Mouse (Mus musculus) ovary, postnatal 10 days (tissue): ENCODE measurements around the gene Wnt3a.

Experiments
- DNase-seq: peaks from one replicate; pipeline ENCODE4 v3.0.0; 2022; ENCODE audit warnings: low spot score

Gene Wnt3a

DNA sequence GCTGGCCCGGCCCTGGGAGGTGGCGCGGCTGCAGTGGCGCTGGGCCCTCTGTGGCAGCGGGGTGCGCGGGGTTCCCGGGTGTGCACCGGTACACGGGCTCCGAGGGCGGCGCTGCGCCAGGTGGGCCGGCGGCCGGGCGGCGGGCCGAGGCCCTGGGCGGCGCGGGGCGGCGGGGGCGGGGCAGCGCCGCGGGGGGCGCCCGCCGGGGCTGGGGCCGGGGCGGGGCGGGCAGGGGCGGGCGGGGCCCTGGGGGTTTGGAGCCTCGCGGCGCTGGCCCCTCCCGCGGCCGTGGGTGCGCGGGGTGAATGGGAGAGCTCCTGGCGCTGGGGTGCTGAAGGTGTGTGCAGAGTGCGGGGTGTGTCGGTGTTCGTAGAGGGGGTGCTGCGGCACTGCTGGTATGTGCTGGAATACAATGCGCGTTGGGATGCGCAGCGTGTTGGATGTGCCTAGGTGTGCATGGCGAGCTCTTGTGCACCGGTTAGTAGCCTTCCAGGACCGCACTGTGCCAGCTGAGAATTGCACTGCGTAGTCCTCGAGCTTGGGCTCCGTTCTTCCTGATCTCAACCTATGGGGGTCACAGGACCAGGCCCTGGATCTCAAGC, at the start of gene Wnt3a:
TSS of gene Wnt3a (minus strand) at position 51 of the 602 bp plus-strand sequence.
- DNase-seq, result no peak

DNA sequence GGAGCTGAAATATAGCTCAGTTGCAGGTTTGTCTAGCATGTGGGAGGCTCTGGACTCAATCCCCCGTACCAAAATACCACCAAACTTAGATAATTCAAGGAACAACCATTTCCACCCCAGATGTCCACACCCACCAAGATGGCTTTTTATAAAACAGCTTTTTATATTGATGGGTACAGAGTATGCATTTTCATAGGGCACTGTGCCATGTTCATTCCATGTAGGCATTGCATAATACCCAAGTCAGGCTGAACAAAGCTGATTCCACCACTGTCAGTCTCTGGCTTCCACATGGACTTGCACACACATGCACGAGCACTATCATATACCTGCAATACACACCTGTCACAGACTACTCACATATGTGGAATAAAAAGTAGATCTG, 48.2 kb upstream of the Wnt3a start:
- DNase-seq, result no peak

DNA sequence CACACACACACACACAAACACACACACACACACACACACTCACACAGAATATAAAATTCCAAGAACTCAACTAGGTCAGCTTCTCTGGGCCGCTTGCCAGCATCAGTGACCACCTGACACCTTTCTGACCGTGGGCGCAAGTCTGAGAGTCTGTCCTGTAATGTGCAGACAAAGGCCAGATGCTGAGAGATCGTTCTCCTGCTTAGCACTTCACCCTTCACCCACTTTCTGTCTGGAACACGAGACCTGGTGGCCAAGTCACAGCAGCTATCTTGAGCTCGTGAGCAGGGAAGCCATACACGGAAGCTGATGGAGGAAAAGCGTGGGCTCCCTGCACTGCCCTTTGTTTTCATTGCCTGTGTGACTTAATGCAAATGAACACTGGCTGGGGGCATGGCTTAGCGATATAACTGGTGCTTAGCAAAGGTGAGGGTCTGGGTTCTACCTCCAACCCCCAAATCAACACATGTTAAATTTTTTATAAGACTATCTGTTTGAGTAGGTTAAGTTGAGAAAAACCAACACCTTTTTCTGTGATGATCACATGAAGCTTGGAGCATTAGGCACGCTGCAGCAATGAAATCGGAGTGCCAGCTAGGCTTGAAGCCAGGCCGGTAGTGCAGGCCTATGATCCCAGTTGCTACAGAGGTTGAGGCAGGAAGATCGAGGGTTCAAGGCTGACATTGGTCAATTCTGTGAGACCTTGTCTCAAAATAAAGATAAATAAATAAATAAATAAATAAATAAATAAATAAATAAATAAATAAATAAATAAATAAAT, 47.6 kb upstream of the Wnt3a start:
- DNase-seq, result no peak

DNA sequence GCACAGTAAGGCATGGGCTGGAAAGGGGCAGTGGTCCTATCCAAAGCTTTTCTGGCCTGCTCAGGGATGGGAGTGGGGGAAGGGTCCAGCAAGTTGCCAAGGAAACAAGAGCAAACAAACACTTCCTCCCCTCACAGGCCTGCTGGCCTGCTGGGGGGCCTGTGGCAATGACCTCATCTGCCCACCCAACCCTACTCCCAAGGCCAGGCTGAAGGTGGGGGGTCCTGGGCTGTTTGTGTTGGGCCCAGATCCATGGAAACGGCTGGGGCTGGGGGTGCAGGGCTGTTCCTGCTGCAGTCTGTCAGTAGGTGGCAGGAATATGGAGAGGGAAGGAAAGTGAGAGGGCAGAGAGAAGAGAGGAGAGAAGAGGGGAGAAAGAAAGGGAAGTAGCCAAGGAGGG, 45.8 kb upstream of the Wnt3a start:
- DNase-seq, result no peak

DNA sequence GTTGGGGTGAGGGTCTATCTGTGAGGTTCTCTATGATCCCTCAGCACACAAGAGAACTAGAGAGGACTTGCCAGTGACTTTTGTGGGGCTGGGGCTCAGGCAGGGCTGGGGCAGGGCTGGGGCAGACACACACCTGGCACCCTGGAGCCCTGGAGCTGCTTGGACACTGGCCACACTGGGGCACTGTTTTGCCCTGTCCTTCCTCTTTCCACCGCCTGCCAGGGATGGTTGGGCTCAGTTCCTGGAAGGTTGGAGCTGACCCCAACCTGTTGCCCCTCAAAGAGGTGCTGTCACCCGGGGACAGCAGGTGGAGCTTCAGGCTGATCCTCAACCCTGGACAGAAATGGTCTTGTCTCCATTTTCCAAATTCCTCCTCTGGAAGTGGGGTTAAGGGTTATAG, 45.4 kb upstream of the Wnt3a start:
- no peak for DNase-seq

DNA sequence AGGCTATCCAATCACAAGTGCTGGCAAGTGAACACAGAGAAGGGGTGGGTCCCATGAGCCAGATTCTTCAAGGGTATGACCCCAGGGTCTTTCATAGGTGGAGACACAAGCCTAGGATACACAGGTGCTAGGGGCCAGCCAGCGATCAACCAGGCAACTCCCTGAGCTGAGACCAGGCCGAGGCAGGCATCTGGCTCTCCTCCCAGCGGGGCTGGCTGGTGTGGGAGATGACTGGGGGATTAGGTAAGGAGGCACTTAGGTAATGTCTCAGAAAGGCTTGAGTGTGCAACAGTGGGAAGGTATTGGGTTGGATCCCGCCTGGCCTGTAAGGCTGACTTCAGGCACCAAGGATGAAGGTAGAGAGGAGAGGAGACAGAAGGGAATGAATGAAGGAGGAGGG, 44.6 kb upstream of the Wnt3a start:
- no peak for DNase-seq

DNA sequence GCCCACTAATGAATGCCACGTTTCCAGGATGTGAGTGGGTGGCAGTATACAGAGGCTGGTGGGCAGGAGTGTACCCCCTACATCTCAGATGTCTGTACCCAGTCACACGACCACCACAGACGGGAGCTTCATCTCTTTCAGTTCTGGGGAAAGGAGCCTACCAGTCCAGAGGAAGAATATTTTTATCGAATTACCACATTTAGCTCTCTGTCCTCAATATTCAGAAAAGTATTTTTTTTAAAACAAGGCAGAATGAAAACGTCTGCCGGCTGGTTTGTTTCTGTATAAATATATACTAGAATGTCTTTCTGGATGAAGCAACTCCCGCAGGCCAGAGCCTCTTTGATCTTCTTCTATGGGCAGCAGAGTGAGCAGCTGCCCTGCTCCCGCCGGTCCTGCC, 42.4 kb upstream of the Wnt3a start:
- no peak for DNase-seq

DNA sequence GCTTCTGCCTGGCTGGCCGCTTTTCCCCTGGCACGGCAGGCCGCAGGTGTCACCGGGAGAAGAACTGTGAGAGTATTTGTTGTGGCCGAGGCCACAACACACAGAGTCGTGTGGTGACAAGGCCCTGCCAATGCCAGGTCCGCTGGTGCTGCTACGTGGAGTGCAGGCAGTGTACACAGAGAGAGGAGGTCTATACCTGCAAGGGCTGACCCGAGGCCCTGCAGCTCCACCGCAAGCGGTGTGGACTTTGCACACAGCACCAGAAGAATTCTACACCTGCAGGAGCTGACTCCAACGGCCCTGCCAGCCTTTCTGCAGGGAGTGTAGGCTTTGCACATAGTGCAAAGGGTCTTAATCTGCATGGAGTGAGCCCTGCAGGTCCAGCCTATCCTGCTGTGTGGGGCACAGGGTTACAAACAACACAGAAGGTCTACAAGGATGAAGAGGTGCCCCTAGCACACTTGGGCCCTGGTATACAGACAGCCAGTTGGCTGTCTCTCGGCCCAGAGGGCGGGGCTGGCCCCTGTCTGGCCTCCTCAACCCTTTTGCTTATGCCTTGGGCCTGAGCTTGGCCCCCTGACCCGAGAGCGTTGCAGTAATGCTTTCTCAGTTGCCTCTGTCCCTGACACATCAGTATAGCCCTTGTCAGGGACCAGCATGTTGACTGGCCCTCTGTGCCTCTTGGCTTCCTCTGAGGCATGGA, 40.8 kb upstream of the Wnt3a start:
- DNase-seq, result no peak

DNA sequence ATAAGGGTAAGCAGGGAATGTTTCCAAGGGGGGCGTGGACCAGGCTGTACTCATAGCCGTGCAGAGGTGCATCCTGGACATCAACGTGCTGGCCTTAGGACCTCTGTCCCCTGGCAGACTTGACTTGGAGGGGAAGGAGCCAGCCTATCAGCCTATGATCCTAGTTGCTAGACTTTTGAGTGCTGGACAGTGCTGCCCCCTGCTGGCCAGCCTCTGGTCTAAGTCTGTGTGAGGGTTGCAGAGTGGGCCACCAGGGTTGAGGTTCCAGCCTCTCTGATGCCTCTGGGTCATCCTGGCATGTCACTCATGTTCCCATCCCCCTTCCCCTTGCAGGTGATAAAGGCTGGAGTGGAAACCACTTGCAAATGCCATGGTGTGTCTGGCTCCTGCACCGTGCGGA, 40.0 kb upstream of the Wnt3a start:
- DNase-seq, result no peak

DNA sequence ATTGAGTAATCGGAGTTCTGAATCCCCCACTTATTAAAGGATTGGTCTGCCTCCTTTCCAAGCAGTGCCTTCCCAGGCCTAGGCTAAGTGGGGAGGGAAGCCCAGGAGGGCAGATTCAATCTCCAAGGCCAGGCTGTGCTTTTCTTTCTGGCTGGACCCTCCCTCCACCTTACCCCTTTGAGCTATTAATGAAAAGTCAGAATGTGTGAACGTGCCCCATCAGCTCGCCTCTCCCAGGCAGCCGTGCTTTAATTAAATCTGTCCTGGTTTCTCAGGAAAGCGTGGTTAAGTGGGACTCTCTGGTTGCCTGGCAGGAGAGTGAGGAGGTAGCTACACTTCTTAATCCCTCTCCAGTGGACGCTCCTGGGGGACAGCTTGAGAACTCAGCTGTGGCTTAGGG, 39.1 kb upstream of the Wnt3a start:
- no peak for DNase-seq

DNA sequence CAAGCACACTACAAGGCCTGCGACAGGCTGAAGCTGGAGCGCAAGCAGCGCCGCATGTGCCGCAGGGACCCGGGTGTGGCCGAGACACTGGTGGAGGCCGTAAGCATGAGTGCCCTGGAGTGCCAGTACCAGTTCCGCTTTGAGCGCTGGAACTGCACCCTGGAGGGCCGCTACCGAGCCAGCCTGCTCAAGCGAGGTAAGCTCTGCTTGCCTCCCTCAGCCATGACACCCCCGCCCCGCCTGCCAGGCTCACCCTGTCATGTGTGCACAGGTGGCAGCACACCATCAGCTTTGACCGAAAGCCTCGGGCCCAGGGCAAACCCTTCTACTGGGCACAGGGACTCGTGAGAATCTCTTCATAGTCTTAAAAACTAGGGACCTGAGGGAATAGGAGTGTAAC, 37.1 kb upstream of the Wnt3a start:
- DNase-seq, result no peak

DNA sequence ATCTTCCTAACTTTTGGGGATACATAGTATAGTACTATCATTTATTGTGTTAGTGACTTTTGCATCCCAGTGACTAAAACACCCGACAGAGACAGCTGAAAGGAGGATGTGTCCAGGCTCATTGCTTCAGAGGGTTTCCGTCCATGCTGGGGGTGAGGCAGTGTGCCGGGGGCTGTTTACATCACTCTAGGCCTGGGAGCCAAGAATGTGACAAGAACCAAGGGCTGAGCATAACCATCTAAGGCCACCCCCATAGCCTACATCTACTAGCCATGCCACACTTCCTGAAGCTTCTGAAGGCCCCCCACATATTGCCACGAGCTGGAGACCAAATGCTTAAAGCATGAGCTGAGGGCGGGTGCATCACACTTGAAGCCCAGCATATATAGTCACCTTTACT, 34.2 kb upstream of the Wnt3a start:
- DNase-seq, result no peak

DNA sequence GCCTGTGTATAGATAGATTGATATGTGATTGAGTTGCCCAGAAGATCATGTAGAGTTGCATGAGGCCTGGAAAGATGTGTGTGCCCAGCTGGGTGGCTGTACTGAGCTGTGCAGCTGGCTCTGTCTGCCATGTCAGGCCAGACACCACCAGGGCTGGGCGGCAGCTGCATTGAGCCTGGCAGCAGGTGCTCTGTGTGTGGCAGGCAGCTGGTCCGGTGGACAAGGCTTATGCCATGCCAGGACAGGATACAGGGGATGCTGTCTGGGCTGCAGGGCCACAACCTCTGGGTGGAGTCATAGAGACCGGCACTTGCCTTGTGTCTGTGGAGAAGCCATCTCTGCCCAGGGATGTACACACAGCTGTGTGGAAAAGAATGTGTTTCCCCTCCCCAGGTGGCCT, 32.4 kb upstream of the Wnt3a start:
- no peak for DNase-seq

DNA sequence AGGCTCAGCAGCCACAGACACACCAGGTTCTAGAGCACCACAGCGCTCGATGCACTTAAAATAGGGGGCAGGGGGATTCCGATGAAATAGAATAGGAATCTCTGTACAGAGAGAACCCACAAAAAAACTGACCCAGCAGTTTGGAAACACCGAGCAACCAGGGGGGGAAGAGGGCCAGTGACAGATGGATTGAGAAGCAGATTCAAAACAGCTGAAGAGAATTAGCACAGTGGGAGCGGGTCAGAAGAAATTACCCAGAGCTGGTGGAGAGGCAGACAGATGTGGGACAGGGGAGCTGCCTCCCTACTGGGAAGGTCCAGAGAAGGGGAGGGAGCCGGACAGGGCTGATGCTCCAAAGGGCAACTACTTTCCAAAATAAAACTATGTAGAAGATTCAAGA, 26.0 kb upstream of the Wnt3a start:
- no peak for DNase-seq

DNA sequence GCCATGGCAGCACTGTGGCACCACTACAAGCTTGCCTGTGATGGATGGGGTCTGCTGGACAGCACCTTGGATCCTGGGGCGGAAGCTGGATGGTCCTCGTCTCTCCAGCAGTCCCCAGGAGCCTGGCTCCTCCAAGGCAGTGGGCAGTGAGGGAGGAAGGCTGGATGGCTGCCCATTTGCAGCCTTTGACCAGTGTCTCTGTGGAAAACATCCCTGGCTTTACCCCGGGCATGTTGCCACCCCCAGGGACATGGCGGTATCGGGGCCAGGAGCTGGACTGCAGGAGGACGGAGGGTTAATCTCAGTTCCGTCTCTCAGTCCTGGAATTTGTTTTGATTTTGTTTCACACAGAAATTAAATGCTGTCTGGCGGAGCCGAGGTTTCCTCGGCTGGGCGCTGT, 23.4 kb upstream of the Wnt3a start:
- no peak for DNase-seq

DNA sequence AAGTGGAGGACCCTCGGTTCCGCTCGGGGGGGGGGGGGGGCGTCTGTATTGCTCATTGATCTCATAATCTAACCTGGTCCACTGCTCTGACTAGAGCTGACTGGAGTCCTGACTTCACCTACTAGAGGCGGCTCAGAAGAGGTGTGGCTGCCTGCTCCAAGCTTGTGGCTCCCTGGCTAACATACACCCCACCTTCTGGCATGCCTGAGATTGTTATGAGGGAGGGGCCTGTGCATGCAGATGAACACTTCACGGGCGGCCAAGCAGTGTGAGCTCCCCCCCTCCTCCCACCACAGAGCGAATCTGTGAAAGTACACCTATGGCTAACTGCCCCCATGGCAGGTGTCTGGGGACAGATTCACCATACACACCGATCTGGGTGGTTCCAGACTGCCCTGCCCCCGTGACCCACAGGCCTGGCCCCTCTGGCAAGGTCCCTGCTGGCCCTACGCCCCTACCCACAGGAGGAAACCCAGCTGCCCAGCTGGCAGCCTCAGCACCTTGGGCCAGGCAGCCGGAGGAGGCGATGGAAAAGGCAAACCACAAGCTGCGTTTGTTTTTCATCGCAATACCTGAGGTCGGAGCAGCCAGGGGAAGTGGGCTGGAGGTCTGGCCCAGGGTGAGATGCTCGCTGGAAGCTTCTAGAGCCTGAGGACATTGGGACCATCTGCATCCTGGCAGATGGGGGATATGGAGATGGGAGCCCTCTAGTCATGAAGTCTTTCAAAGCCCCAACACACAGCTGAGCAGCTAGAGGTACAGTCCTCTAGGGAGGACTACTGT, 22.7 kb upstream of the Wnt3a start:
- no peak for DNase-seq

DNA sequence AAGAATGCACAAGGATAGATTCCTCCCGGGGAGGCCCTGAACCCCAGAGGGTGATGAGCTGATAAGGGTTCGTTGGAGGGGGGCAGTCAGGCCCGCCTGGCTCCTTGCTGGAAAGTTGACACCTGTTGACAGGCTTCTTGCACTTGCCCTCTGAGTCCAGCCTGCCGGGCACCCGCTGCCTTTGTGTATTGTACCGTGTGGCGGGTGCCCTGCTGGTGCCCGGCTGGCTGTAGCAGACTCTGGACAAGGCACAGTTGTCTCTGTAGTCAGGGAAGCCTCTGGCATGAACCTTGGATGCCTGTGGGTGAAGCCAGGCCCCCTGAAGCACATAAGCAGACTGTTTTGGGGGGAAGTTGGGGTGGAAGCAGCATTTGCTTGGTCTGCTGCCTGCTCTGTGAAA, 21.9 kb upstream of the Wnt3a start:
- DNase-seq, result no peak

DNA sequence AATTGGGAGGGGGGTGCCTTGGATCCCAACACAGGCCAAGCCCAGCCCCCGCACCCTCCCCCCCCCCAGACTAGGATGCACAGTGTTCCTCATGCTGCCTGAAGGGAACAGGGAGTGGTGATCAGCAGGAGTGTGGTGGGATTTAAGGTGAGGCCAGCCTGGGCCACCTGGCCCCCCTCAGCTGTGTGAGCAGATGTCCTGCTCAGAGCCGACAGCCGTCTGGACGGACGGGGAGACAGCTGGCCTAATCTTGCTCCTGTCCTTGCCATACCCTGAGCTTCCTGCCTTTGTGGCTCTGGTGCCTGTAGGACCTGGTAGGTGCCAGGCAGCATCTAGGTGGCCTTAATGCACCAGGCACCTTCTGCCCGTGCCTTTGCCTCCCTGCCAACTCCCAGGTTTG, 21.5 kb upstream of the Wnt3a start:
- DNase-seq, result no peak

DNA sequence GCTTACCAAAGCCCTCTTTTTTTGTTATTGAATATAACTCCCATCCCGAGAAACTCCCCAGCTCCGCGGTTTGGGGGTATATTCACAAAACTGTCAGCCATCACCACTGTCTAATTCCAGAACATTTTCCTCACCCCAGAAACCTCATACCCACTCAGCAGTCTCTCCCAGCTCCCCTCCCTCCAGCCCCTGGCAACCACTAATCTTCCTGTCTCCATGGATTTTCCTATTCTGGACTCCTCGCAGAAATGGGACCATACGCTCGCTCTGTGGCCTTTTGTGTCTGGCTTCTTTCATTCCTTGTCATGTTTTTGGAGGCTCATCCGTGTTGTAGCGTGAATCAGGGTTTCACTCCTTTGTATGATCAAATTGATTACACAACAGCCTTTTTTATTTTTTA, 19.4 kb upstream of the Wnt3a start:
- no peak for DNase-seq

DNA sequence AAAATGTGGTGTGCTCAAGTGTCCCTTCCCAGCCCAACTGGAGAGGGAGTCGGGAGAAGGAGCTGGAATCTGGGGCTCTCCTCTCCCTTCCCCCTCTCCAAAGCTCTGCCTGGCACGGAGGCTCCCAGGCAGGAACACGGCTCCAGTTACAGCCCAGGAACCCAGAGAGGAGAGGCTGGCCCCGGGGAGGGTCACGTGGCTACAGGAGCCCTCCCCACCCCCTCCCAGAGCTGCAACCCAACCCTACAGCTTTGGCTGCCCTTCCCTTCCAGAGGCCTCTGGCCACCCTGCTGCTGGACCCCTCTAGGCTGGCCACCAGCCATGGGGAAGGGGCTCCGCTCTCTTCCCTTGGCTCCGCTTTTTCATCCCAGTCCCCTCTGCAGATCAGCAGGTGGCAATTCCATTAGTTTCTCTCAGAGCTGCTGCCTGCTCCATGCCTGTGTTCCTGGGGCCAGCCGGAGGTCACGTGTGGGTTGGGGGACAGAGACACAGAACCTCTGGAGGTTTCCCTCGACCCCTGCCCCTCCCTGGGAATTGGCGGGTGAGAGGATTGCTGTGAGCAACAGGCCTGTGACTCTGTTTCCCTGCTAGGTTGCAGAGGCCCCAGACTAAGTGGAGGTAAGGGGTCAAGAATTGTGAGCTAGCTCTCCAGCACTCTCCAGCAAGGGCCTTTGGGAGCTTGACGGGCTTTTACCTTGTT, 18.7 kb upstream of the Wnt3a start:
- no peak for DNase-seq

DNA sequence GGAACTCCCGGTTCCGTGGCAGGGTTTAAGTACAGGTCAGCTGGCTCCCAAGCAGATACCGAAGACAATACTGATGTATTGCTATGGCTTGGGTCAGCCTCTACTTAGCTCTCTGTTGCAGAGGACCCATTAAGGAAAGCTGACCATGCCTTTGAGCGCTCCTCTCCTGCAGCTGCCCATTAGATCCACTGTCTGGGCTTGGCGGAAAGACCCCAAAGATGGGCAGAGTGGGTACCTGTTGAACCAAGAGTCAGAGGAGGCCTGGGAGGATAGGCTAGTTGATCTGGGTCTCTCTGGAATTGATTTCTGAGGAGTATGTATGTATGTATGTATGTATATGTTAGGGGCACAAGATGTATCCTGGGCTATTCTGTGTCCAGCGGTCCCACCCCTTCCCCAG, 18.1 kb upstream of the Wnt3a start:
- DNase-seq, result no peak

DNA sequence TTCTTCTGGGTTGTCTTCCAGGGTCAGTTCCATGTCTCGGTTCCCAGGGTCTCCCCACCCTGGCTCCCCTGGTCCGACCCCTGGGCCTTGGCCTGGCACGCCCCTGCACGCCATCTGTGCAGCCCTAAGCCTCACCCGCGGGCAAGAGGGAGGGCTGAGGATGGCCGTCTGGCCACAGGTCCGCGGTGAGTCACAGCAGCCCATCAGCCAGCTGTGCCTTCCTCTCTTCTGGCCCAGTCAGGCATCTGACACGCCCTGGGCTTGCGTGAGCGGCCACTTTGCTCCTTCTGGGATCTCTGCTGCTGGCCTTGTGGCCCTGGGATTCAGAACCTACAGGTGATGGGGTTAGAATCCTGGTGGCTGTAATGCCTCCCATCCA, 17.6 kb upstream of the Wnt3a start:
- DNase-seq, result no peak
